Mouse (Mus musculus) forebrain, embryonic 11.5 days (tissue): ENCODE data around the gene Fkbp15. TPM values are rescaled to one million over a fixed set of nuclear protein-coding genes. Genes with fewer than 3 reads are reported as not detected.
"Not testable (repeated sequence)": the region's sequence is repeated elsewhere in the genome, so short reads cannot be mapped to it uniquely, and the experiment has no call there.

Source experiments
- ATAC-seq: fragments of 200-750 bp; cut with Nextera tagmentation; replicated peaks from 2 replicates; pipeline ENCODE4 v1.8.0; 2017; ENCODE audit warnings: moderate TSS enrichment; ENCODE audit not compliant: low FRiP score
- DNase-seq: peaks from one replicate; pipeline ENCODE4 v3.0.0-alpha.2; 2017; ENCODE audit warnings: low spot score
- H3K27ac ChIP-seq: fragments of 300-500 bp; sonication (generic); 2 replicates; pipeline ENCODE4 v1.5.1; 2014; ENCODE audit warnings: low read depth, low read length
- H3K27me3 ChIP-seq: fragments of 300-500 bp; sonication (generic); 2 replicates; pipeline ENCODE4 v1.6.1; 2014; ENCODE audit warnings: mild to moderate bottlenecking, low read length, mixed read lengths; ENCODE audit not compliant: control insufficient read depth, insufficient read depth
- H3K36me3 ChIP-seq: fragments of 300-500 bp; sonication (generic); 2 replicates; pipeline ENCODE4 v1.6.1; 2014; ENCODE audit warnings: mild to moderate bottlenecking, low read length, moderate library complexity, mixed read lengths; ENCODE audit not compliant: control insufficient read depth, insufficient read depth
- H3K4me1 ChIP-seq: fragments of 300-500 bp; sonication (generic); replicated peaks from 2 replicates; pipeline ENCODE4 v1.6.1; 2014; ENCODE audit warnings: low read length, mixed read lengths; ENCODE audit not compliant: control insufficient read depth, insufficient read depth
- H3K4me2 ChIP-seq: fragments of 300-500 bp; sonication (generic); 2 replicates; pipeline ENCODE4 v1.6.1; 2014; ENCODE audit warnings: low read depth, mild to moderate bottlenecking, low read length, moderate library complexity, mixed read lengths; ENCODE audit not compliant: severe bottlenecking
- H3K4me3 ChIP-seq: fragments of 300-500 bp; sonication (generic); 2 replicates; pipeline ENCODE4 v1.5.1; 2014; ENCODE audit warnings: low read depth, low read length
- H3K9ac ChIP-seq: fragments of 300-500 bp; sonication (generic); 2 replicates; pipeline ENCODE4 v1.6.1; 2014; ENCODE audit warnings: low read length
- H3K9me3 ChIP-seq: fragments of 300-500 bp; sonication (generic); 2 replicates; pipeline ENCODE4 v1.6.1; 2016; ENCODE audit warnings: low read length, mixed read lengths; ENCODE audit not compliant: control insufficient read depth
- WGBS: fragments of 180-500 bp; shearing (Covaris S2); extraction: QIAGEN DNeasy Blood & Tissue Kit; methylation state at CpG from one replicate; pipeline ENCODE4 v1.1.7; 2014; 5-methylcytosine and 5-hydroxymethylcytosine counted together
- polyA plus RNA-seq: library from polyadenylated mRNA; unstranded; fragments of >200 nt; fragmentation: Nextera tagmentation; extraction: Ambion mirVana; gene quantifications from 2 replicates; pipeline ENCODE4 v1.2.1, GENCODE M21; 2014

The Fkbp15 gene
- polyA plus RNA-seq, 1 experiment from 2014 or later: 23.4 TPM

GRCm38 (mm10) chr4:62274841-62275536, 85.4 kb downstream of the Fkbp15 start:
- Histone ChIP-seq H3K4me3 (no peak overlapping the region), H3K27me3 (no peaks in the 10 kb centered on the region), H3K9me3 (no peaks in the 10 kb centered on the region), H3K9ac (peak overlapping the region; percentile 12; the same call in 1 of the 2 replicates), H3K27ac (no peak overlapping the region), H3K36me3 (no peaks in the 10 kb centered on the region), H3K4me2 (no peak overlapping the region), H3K4me1 (no peaks in the 10 kb centered on the region; the same call in 1 of the 2 replicates)
- WGBS: 6% methylated on average over 12 of the region's 12 CpGs
- peak; percentile 55 for DNase-seq
- peak; percentile 68 for ATAC-seq

- H3K4me1 ChIP-seq: no peaks in the 10 kb centered on the region; the same call in 1 of the 2 replicates
- no peak for DNase-seq
- whole genome bisulfite sequencing: 90% methylated on average over 10 of the region's 10 CpGs
- H3K4me3 ChIP-seq: no peak overlapping the region
- no peak for ATAC-seq
- H3K4me2 ChIP-seq: no peak overlapping the region
- no peaks in the 10 kb centered on the region for H3K36me3 ChIP-seq
- no peak overlapping the region for H3K9ac ChIP-seq
- H3K27me3 ChIP-seq: no peaks in the 10 kb centered on the region
- no peaks in the 10 kb centered on the region for H3K9me3 ChIP-seq
- H3K27ac ChIP-seq: no peak overlapping the region
Measured at GRCm38 (mm10) chr4:62273916-62274315, 86.4 kb downstream of the Fkbp15 start.

- Histone ChIP-seq H3K4me1 (no peaks in the 10 kb centered on the region; the same call in 1 of the 2 replicates), H3K36me3 (no peaks in the 10 kb centered on the region), H3K9ac (no peak overlapping the region), H3K4me3 (no peak overlapping the region), H3K4me2 (no peak overlapping the region), H3K27me3 (no peaks in the 10 kb centered on the region), H3K9me3 (no peaks in the 10 kb centered on the region), H3K27ac (no peak overlapping the region)
- no peak for ATAC-seq
- DNase-seq: no peak
- 88% methylated on average over 10 of the region's 10 CpGs for WGBS
Measured at GRCm38 (mm10) chr4:62272696-62273095, 87.7 kb downstream of the Fkbp15 start.

GRCm38 (mm10) chr4:62267101-62267500, 93.2 kb downstream of the Fkbp15 start:
- ATAC-seq (no peak), DNase-seq (peak; percentile 30)
- Histone ChIP-seq H3K27me3 (no peaks in the 10 kb centered on the region), H3K4me2 (no peak overlapping the region), H3K9ac (no peak overlapping the region), H3K4me1 (no peaks in the 10 kb centered on the region), H3K27ac (no peak overlapping the region), H3K36me3 (no peaks in the 10 kb centered on the region), H3K4me3 (no peak overlapping the region), H3K9me3 (no peaks in the 10 kb centered on the region)
- WGBS: 88% methylated on average over 10 of the region's 10 CpGs

GRCm38 (mm10) chr4:62266016-62266415, 94.3 kb downstream of the Fkbp15 start:
- WGBS: 74% methylated on average over 7 of the region's 7 CpGs

GRCm38 (mm10) chr4:62265154-62265836, 95.1 kb downstream of the Fkbp15 start:
- H3K4me2 ChIP-seq: no peak overlapping the region
- 87% methylated on average over 10 of the region's 10 CpGs for WGBS
- no peaks in the 10 kb centered on the region for H3K27me3 ChIP-seq
- H3K4me1 ChIP-seq: no peaks in the 10 kb centered on the region
- no peak overlapping the region for H3K27ac ChIP-seq
- H3K9me3 ChIP-seq: no peaks in the 10 kb centered on the region
- H3K36me3 ChIP-seq: no peaks in the 10 kb centered on the region
- no peak overlapping the region for H3K9ac ChIP-seq
- no peak overlapping the region for H3K4me3 ChIP-seq
- DNase-seq (peak; percentile 38), ATAC-seq (no peak)

More at GRCm38 (mm10) chr4:62266016-62266415, 94.3 kb downstream of the Fkbp15 start:
- peak; percentile 30 for DNase-seq
- H3K9ac ChIP-seq, H3K4me2 ChIP-seq, H3K4me3 ChIP-seq, ATAC-seq, H3K4me1 ChIP-seq, H3K27ac ChIP-seq, H3K9me3 ChIP-seq, H3K27me3 ChIP-seq, H3K36me3 ChIP-seq: not testable (repeated sequence)

- H3K9me3 ChIP-seq: no peaks in the 10 kb centered on the region; the same call in 1 of the 2 replicates
- no peaks in the 10 kb centered on the region for H3K36me3 ChIP-seq
- H3K9ac ChIP-seq: no peak overlapping the region
- H3K4me1 ChIP-seq: no peaks in the 10 kb centered on the region
- no peaks in the 10 kb centered on the region for H3K27me3 ChIP-seq
- H3K4me3 ChIP-seq: no peak overlapping the region
- WGBS: 43% methylated on average over 7 of the region's 7 CpGs
- ATAC-seq (no peak), DNase-seq (peak; percentile 49)
- no peak overlapping the region for H3K4me2 ChIP-seq
- H3K27ac ChIP-seq: no peak overlapping the region
Measured at GRCm38 (mm10) chr4:62263133-62263844, 97.1 kb downstream of the Fkbp15 start.

- 56% methylated on average over 2 of the region's 2 CpGs for WGBS
- H3K9me3 ChIP-seq: no peaks in the 10 kb centered on the region; the same call in 1 of the 2 replicates
- ATAC-seq (no peak), DNase-seq (peak; percentile 34)
- no peaks in the 10 kb centered on the region for H3K36me3 ChIP-seq
- H3K27ac ChIP-seq: no peak within 1 kb of the TSS
- H3K9ac ChIP-seq: no peak within 1 kb of the TSS
- no peaks in the 10 kb centered on the region for H3K27me3 ChIP-seq
- H3K4me2 ChIP-seq: no peak within 1 kb of the TSS
- H3K4me1 ChIP-seq: no peaks in the 10 kb centered on the region
- no peak within 1 kb of the TSS for H3K4me3 ChIP-seq
Measured at GRCm38 (mm10) chr4:62262276-62262675, 98.1 kb downstream of the Fkbp15 start, which contains the start of gene Slc31a2. TSS of gene Slc31a2 (plus strand) at chr4:62262562.
